Mouse (Mus musculus) lung, embryonic 16.5 days (tissue): ENCODE results near the gene Gm21293. TPM values are rescaled to one million over a fixed set of nuclear protein-coding genes. Genes with fewer than 3 reads are reported as not detected.

Experiments used
- polyA plus RNA-seq: library from polyadenylated mRNA; unstranded; fragments of >200 nt; fragmentation: Nextera tagmentation; extraction: Ambion mirVana; gene quantifications from 2 replicates; pipeline ENCODE4 v1.2.1, GENCODE M21; 2015

The Gm21293 gene
- polyA plus RNA-seq, 1 experiment from 2014 or later: not detected

Other genes starting within 250 kb of the Gm21293 start
- not detected in 2 replicates for gene Gm6763, start 8.5 kb downstream of the Gm21293 start, polyA plus RNA-seq
- gene Gm8764, start 17.0 kb downstream of the Gm21293 start, polyA plus RNA-seq: not detected in 2 replicates
- gene Gm21304, start 25.5 kb downstream of the Gm21293 start, polyA plus RNA-seq: not detected in 2 replicates
- gene Gm21312, start 34.0 kb downstream of the Gm21293 start, polyA plus RNA-seq: not detected in 2 replicates
- gene Gm20765, start 42.5 kb downstream of the Gm21293 start, polyA plus RNA-seq: not detected in 2 replicates
- gene Gm4340, start 51.1 kb downstream of the Gm21293 start, polyA plus RNA-seq: not detected in 2 replicates